Mouse (Mus musculus) layer of hippocampus, postnatal 36 days (tissue): ENCODE results near the gene Golga4. TPM values are rescaled to one million over a fixed set of nuclear protein-coding genes. Genes with fewer than 3 reads are reported as not detected.

ENCODE experiments used
- DNase-seq, 2 experiments: peaks; one replicate each; pipeline ENCODE4 v3.0.0; 2022
- total RNA-seq, 2 experiments: library from RNA; stranded (reverse); gene quantifications; 2 replicates each; pipeline ENCODE4 v1.2.3; 2021

The Golga4 gene
- total RNA-seq, 2 experiments from 2014 or later: 81.9 to 86.8 TPM

- DNase-seq: no peak
Measured at GRCm38 (mm10) chr9:118529783-118530182, 23.7 kb downstream of the Golga4 start.

GRCm38 (mm10) chr9:118530679-118531078 lies 24.6 kb downstream of the Golga4 start:
- DNase-seq: no peak

DNA sequence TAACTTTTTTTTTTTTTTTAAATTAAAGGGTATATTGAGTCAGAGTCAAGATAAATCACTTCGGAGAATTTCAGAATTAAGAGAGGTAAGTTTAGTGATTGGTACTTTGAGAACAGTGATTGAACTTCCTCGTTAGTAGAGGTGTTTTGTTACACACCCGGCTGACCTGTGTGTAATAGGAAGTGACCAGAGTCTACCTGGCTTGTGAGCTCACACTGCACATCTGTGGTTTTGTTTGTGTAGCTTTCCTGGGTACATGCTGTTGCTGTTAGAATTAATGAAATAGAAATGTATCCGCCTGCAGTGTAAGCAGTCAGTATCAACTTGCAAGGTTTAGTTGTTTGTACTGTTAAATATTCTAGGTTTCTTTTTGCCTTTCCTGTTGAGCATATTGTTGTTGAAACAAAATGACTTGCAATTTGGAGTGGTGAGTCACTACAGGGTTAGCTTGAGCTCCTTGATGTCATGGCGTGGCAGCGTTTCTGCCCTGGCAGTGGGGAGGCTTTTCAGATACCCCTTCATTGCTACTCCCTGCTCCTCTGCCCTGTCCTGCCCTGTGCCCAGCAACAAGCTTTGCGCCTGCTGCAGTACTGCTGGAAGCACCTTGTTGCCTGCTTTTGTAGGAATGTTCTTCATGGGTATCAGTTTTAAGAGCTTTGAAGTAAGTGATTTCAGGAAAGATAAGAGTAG lies 26.6 kb downstream of the Golga4 start:
- no peak for DNase-seq

GRCm38 (mm10) chr9:118536946-118537345 lies 30.9 kb downstream of the Golga4 start:
- no peak for DNase-seq

- DNase-seq: no peak
Measured at GRCm38 (mm10) chr9:118537463-118538339, 31.6 kb downstream of the Golga4 start.

DNA sequence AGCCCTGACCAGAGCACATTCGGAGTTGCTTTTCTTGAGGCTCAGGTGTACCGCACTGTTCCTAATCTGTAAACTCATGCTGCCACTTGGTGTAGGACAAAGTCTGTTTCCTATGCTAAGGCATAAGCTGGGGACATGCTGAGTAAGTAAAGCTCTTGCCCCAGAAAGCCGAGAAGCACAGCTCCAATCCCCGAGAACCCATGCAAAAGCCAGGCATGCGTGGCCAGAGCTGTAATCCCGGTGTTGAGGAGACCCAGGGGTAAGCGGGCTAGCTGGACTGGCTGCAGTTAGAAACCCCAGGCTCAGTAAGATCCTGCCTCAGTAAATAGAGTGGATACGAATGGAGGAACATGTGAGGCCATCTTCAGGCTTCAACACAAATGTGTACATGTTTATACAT lies 35.8 kb downstream of the Golga4 start:
- DNase-seq: no peak

DNA sequence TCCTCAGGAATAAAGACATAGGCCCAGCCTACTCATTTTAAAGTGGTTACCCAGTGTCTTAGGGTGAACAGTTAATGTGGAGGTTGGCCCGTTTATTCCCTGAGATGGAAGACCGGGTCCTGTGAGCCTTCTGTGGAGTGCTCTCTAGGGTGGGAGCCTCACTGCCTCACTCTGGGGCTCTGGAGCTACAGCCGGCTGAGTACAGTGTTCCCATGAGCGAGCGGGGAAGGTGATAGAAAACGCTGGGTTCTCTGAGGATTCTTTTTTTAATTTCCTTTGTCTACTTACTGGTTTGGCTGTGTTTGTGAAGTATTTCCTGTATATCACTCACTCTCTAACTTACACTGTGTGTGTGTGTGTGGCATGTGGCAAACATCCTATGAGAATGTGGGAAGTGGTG lies 39.1 kb downstream of the Golga4 start:
- DNase-seq: no peak

- no peak for DNase-seq
Measured at GRCm38 (mm10) chr9:118548651-118549050, 42.6 kb downstream of the Golga4 start.

DNA sequence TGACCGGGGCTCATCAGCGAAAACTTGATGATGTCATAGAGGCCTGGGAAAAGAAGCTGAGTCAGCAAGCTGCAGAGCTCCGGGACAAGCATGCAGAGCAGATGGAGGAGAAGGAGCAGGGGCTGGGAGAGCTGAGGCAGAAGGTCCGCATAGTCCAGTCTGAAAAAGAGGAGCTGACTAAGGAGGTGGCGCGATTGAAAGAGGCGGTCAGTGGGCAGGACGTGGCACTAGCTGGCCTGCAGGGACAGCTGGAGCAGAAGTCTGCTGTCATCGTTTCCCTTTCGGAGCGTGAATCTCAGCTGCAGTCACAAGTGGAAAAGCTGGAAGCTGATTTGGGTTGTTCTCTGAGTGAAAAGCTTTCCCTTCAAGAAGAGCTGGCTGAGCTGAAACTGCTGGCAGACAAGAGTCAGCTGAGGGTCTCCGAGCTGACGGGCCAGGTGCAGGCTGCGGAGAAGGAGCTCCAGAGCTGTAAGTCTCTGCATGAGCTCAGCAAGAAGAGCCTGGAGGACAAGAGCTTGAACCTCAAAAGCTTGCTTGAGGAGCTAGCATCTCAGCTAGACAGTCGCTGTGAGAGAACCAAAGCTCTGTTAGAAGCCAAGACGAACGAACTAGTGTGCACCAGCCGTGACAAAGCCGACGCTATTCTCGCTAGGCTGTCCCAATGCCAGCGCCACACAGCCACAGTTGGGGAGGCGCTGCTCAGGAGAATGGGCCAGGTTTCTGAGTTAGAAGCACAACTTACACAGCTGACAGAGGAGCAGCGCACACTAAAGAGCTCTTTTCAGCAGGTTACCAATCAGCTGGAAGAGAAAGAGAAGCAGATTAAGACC lies 51.1 kb downstream of the Golga4 start:
- peak; percentile 37 to 46 for DNase-seq

- no peak for DNase-seq
Measured at GRCm38 (mm10) chr9:118563356-118563755, 57.3 kb downstream of the Golga4 start.

DNA sequence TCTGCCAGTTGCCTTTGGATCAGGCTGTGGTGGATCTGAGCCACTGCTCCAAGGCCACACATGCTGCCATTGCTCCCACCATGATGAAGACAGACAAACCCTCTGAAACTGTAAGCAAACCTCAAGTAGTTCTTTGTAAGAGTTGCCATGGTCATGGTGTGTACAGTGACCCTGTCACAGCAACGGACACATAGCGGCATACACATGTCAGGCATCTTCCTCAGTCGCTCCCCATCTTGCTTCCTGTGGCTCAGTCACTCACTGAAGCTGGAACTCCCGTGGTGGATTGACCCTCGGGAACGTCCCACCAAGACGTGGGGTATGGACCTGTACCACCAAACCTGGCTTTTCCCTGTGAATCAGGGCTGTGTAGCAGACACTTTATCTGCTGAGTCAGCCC lies 57.8 kb downstream of the Golga4 start:
- no peak for DNase-seq

GRCm38 (mm10) chr9:118564696-118565095 lies 58.6 kb downstream of the Golga4 start:
- no peak for DNase-seq

- peak in 1 of 2 experiments; percentile 16 for DNase-seq
Measured at GRCm38 (mm10) chr9:118569328-118569727, 63.3 kb downstream of the Golga4 start.

GRCm38 (mm10) chr9:118570865-118571264 lies 64.8 kb downstream of the Golga4 start:
- DNase-seq: no peak

GRCm38 (mm10) chr9:118571701-118572100 lies 65.6 kb downstream of the Golga4 start:
- no peak for DNase-seq

DNA sequence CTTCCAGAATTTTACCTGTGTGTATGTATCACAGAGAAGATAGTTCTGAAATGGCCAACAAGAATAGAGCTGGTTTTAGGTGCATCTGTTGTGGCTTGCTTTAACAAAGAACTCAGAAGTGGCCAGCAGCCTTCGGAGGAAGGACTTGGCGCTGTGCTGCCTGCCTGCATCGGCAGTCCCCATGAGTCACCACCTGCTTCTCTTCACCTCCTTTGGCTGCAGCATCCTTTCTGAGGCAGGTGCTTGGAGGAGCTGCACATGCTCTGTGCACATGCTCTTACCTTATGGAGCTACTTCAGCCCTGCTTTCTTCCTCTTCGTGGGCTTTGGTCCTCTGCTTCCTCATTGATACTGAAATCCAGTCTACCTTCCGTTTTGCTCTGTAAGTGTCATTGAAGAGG lies 68.8 kb downstream of the Golga4 start:
- no peak for DNase-seq

GRCm38 (mm10) chr9:118580371-118580770 lies 74.3 kb downstream of the Golga4 start:
- DNase-seq: no peak

GRCm38 (mm10) chr9:118582757-118583156 lies 76.7 kb downstream of the Golga4 start:
- no peak for DNase-seq

- no peak for DNase-seq
Measured at GRCm38 (mm10) chr9:118584838-118585237, 78.8 kb downstream of the Golga4 start.

GRCm38 (mm10) chr9:118585998-118586397 lies 79.9 kb downstream of the Golga4 start:
- DNase-seq: no peak

- DNase-seq: no peak
Measured at GRCm38 (mm10) chr9:118587115-118587514, 81.0 kb downstream of the Golga4 start.

DNA sequence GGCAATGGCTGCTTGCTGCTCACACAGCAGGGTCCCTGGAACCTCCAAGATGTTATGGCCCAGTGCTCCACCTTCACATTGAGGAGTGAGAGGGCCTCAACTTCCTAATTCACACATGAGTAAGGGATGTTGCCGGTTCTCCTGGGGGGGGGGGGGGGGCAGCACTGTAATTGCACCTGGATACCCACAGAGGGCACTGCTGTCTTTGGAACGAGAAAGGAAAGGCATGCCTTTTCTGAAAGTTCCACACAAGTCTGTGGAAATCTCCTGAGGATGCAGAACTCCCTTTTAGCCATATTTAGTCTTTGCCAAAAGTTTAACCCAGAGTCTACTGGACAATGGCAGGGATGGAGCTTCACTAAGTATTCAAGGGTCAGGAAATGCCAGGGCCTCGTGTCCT lies 83.2 kb downstream of the Golga4 start:
- DNase-seq: no peak

DNA sequence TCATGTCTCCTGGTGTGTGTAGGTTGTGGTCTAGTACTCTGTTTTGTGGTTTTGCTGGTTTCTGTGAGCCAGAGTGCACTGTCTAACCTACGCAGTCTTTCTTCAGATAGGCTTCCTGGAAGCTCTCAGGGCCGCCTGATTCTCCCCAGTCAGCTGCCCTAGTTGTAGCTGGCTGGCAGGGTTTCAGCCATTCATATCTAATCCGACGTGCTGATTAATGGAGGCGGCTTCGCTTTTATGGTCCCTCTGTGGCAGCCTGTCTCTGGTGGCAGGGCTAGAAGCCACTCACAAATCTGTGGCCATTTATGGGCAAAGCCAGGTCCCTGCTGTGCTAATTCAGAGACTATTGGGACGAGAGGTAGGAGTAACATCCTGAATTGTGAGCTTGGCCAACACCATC lies 84.2 kb downstream of the Golga4 start:
- DNase-seq: no peak
